Mouse (Mus musculus): ENCODE results near the gene Rplp1. TPM values are rescaled to one million over a fixed set of nuclear protein-coding genes. Genes with fewer than 3 reads are reported as not detected.

Gene Rplp1
- total RNA-seq, 2 experiments from 2014 or later, result 1,412 to 1,619 TPM

DNA sequence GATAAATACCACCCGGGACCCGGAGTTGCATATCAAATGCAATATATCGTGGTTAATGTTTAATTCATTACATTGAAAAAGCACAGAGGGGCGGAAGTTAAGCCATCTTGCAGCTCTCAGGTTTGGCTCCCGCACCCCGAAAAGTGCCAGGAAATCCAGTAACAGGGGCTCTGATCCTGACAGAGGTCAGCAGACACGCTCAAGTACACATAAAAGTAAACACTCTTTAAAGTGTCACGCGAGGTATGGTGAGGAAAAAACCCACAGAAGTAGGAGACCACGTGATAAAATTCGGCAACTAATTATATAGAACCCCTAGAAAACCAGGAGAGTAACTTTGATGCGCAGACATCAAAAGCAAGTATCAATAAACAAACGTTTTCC, 567 bp upstream of the Rplp1 start:
- intact Hi-C loops (cut with DNase I), result loop anchor here (2.0 kb wide), 1 partner anchor 30 kb away; no protein-coding TSS in a partner anchor

GRCm38 (mm10) chr9:61911300-61912128, 2.8 kb downstream of the Rplp1 start:
- no peak for DNase-seq

More for the DNA sequence above, 567 bp upstream of the Rplp1 start:
- no peak for DNase-seq

DNA sequence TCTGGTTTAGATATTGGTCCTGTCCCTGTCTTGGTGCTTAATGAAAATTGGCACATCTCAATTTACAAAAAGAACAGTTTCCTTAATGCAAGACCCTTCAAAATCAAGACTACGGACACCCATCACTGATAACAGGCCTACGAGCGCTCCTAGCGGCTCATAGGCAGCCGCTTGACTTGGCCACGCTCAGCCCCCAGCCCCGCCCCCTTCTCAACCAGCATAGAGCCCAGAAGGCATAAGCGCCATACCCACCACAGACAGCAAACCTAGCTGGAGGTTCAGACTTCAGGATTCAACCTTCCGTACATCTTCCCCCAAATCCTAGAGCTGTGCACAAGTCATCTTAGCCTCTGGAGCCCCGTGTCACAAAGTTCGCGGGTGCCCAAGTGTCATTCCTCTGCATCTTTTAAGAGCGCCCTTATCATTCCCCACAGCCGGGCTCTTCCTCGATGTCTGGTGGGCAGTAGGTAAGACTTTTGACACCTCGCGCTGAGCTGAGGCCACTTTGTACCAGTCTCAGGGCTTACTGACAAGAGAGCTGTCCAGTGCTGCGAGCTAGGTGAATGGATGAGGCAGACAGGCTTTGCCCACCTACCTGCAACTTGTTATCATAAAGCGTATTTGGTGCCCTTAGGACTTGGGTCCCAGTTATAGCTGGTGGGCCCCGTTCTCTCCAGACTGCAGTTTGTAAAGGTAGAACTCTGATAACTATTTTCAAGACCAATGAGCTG, 3.7 kb downstream of the Rplp1 start:
- no peak for DNase-seq
- intact Hi-C loops (cut with DNase I), result no loop called here

More at GRCm38 (mm10) chr9:61911300-61912128, 2.8 kb downstream of the Rplp1 start:
- intact Hi-C loops (cut with DNase I), result no loop called here

DNA sequence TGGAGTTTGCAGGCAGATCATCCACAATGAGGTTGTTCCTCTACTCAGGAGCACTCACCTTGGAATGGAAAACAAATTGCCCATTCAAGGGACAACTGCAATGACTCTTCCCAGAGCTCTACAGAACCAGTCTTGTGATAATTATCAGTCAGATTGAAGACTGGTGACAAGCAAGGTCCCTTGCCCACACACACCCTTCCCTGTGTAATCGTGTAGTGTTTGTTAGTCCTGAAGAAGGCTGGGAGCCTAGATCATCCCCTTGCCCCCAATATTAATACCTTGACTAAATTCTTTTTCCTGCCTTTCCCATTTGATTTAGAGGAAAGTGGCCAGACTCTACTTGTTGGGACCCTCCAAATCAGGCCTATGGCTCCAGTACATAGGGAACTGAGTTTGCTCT, 4.7 kb downstream of the Rplp1 start:
- intact Hi-C loops (cut with DNase I), result no loop called here
- no peak for DNase-seq

- intact Hi-C loops (cut with DNase I), result no loop called here
- DNase-seq, result no peak
Observed at GRCm38 (mm10) chr9:61908832-61909407, 5.4 kb downstream of the Rplp1 start.

GRCm38 (mm10) chr9:61908341-61908740, 6.0 kb downstream of the Rplp1 start:
- DNase-seq, result no peak
- intact Hi-C loops (cut with DNase I), result no loop called here

- DNase-seq, result no peak
- intact Hi-C loops (cut with DNase I), result no loop called here
Observed at GRCm38 (mm10) chr9:61907621-61908295, 6.6 kb downstream of the Rplp1 start.

DNA sequence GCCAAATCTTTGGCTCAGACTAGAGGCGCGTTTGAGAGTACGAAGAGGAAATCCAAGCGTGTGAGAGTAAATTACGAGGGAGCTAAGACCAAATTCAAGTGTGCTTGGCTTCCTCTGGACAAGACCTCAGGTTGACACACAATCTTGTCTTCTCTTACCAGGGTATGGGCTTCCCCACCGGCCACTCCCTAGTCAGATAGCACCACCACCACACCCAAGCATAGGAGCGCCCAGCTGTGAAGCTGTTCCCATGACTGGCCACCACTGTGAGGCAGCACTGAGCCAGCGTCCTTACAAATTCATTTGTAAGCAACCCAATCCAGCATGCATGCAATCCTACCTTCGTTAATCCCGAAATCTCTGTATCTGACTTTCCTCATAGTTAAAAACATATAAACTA, 7.4 kb downstream of the Rplp1 start:
- intact Hi-C loops (cut with DNase I), result no loop called here
- peak; percentile 16 to 54 for DNase-seq

- no peak for DNase-seq
- intact Hi-C loops (cut with DNase I), result no loop called here
Observed at GRCm38 (mm10) chr9:61905576-61905975, 8.8 kb downstream of the Rplp1 start.

GRCm38 (mm10) chr9:61904201-61904600, 10.1 kb downstream of the Rplp1 start:
- no peak for DNase-seq
- intact Hi-C loops (cut with DNase I), result no loop called here

DNA sequence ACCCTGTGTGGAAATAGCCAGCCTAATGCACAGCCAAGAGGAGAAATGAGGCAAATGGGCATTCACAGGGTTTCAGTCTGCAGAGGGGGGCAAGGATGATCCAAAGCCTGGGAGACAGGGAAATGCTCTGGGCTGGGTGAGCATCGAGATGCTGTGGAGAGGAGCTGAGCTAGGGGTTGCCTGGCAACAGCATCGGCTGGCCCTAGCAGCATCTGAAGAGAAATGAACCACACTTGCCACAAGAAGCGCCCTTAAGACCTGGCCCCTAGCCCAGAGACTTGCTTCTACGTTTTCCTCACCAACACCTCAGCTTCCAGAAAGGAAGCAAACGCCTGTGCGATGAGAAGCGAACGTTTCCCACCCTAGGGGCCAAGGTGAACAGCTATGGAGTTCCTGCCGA, 11.9 kb downstream of the Rplp1 start:
- DNase-seq, result no peak
- intact Hi-C loops (cut with DNase I), result no loop called here

DNA sequence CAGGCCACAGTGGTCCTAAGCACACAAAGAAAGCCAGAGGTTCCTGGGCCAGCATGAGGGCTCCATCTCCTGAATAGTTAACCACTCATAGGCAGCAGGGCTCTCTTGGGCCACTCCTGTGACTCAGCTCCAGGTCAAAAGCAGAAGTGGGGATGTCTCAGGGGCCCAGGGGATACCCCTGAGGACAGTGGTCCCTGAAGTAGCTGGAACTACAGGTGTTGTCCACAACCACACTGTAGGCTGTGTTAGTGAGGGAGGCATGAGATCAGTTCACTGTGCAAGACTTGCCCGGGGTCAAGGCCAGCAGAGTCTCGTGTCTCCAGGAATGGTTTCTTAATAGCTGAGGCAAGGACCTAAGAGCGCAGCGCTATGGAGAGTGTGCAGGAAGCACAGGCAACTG, 12.8 kb downstream of the Rplp1 start:
- intact Hi-C loops (cut with DNase I), result no loop called here
- DNase-seq, result no peak

DNA sequence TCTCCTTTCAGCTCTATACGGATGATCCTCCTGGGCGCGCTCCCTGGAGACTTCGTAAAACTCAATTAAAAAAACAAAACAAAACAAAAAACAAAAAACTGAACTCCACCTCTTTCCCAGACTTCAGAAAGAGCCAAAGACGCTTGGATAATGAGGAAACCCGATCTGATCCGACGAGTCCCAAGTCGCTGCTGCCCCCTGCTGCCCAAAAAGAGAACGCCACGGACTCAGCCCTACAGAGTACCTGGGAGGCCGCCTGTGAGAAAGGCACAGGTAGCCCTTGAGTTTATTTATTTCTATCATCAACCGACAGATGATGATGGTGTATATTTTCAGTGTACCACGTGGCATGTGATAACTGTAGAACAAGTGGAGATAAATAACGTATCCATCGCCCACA, 14.5 kb downstream of the Rplp1 start:
- peak; percentile 78 to 87 for DNase-seq
- intact Hi-C loops (cut with DNase I), result loop anchor here (2.0 to 5.0 kb wide), 3 partner anchors 853 to 1003 kb away; no protein-coding TSS in a partner anchor

GRCm38 (mm10) chr9:61898401-61898800, 15.9 kb downstream of the Rplp1 start:
- intact Hi-C loops (cut with DNase I), result loop anchor here (1.0 to 5.0 kb wide), 4 partner anchors 38 to 1001 kb away; no protein-coding TSS in a partner anchor
- peak; percentile 79 to 88 for DNase-seq

DNA sequence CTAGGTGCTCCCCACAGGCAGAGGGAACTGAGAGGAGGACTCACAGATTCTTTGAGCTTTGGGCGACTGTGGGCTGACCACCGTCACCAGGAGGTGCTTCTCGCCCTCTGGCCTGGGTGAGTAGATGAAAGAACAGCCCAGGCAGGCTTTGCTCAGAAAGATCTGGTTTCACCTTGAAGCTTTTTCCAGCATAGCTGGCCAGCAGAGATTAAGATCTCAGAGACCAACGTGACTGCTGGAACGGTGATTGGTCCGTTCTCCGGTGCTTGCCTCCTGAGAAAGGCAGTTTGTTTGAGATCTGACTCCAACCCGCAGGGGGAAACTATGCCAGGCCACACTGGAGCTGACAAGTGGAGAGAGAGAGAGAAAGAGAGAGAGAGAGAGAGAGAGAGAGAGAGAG, 19.3 kb downstream of the Rplp1 start:
- intact Hi-C loops (cut with DNase I), result loop anchor here (5.0 kb wide), 2 partner anchors 848 to 998 kb away; no protein-coding TSS in a partner anchor
- no peak for DNase-seq

DNA sequence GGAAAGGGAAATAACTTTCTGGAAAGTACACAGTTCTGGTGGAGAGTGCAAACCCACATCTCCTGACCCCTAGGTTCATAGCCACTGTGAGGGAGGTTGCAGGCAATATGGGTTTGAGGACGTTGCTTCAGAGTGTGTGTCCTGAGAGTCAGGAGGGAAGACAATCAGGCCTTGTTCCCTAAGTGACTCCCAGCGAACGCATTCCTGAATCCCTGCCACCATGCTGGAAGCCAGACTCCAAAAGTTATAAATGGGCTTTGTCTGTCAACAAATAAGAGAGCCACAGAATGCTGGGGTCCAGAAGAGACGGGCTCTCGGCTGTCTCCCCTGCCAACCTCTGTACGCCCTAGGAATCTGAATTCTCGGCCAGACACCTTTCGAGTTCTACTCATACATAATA, 24.5 kb downstream of the Rplp1 start:
- peak; percentile 43 to 55 for DNase-seq
- intact Hi-C loops (cut with DNase I), result no loop called here

DNA sequence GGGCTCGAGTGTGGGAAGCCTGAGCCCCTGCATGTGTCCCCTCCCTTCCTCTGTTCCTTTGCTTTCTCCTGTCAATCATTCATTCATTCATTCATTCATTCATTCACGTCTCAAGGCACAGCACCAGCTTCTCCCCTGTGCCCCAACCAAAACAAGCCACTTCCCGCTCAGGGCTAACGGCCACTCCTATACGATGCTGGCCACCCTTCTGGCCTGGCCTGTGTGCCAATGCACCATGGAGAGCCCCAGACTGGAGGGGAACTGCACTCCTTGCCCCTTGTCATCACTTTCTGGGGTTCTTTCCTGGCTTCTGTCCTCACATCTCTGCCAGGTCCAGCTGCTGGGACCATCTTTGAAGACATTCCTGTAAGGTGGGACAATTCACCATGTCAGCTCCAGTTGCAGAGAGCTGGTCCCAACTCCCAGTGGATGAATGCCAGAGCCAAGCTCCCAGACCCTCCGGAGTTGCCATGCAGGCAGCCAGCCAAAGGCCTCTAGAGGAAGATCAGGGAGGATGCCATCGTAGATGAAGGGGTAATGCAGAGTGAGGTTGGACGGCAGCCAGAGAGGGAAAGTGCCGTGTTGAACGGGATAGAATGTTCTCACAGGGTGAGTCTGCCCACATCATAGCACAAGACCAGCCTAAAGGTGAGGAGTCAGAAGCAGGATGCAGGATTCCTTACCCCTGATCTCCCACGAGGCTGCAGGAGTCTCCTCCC, 26.5 kb downstream of the Rplp1 start:
- intact Hi-C loops (cut with DNase I), result no loop called here
- DNase-seq, result no peak

DNA sequence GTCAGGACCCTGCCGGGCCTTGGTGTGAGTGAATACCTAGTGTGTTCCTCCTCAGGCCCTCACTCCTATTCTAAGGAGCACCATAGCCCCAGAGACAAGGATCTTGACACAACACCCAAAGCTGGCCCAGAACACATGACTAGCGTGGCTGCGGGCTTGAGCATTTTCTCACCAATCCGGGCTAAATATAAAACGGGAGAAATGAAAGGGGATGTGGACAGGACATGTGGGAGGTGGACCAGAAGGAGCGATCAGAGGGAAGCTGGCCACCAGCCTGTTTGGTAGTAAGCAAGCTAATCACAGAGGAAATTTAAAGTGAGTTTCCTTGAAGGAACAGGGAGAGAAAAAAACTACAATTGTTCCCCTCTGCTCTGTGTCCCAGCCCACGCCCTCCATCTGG, 28.4 kb downstream of the Rplp1 start:
- intact Hi-C loops (cut with DNase I), result no loop called here
- DNase-seq, result no peak

GRCm38 (mm10) chr9:61884936-61885335, 29.4 kb downstream of the Rplp1 start:
- no peak for DNase-seq
- intact Hi-C loops (cut with DNase I), result no loop called here

GRCm38 (mm10) chr9:61884375-61884774, 30.0 kb downstream of the Rplp1 start:
- intact Hi-C loops (cut with DNase I), result no loop called here
- no peak for DNase-seq
